Mouse (Mus musculus): Measurements from ENCODE around the gene Bpi.

Gene Bpi

DNA sequence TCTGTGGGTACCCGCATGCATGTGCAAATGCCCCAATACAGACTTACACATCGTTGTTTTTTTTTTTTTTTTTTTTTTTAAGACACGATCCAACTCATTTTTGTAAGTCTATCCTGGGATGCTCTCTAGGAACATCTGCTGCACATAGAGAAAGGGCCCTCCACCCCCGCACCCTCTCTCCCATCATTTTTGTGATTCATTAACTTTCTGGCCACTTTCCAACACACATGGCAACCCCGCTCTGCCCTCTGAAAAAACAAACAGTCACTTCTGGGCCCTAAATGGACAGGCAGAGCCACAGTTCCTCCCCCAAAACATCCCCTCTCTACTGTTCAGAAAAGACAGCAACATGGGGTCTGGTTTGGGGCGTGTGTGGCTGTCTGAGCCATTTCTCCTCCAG is 27.8 kb downstream of the Bpi start:
- no peak for DNase-seq (ENCODE audit: low spot score)

DNA sequence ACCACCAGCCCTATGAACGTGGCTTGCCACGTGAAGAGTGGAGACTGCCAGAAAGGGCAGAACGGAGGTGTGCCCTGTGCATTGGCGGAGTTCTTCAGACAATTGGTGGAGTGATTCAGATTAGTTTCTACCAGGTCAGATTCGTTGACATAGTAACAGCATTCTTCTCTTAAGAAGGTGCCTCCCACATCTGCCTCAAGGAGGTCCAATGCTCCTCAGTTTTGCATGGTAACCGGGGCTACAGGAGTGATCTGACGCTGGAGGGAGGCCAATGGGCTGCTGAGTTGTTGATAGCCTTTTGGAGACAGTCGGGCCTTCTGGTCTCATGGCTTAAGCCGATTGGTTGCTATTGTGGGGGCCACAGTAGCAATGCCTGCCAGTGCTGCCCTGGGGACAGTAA is 37.8 kb downstream of the Bpi start:
- no peak for DNase-seq (ENCODE audit: low spot score)

GRCm38 (mm10) chr2:158299203-158299602 is 41.3 kb downstream of the Bpi start:
- no peak for DNase-seq (ENCODE audit: low spot score)

DNA sequence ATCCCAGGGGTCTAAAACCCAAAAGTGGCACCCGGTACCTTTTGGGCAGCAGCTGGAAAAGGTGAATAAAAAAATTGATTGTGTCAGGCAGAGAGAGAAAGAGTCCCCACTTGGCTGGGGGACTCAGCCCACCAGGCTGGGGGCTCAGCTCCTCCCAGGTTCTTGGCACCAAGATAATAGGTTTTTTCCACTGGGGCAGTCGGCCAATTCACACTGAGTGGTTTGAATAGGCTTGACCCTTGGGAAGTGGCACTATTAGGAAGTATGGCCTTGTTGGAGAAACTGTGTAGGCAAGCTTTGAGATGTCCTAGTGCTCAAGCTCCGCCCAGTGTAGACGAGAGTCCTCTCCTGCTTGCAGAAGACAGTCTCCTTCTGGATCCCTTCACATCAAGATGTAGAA is 41.8 kb downstream of the Bpi start:
- DNase-seq (ENCODE audit: low spot score): no peak

- DNase-seq (ENCODE audit: low spot score): no peak
Measured at GRCm38 (mm10) chr2:158302807-158303206, 44.9 kb downstream of the Bpi start.

DNA sequence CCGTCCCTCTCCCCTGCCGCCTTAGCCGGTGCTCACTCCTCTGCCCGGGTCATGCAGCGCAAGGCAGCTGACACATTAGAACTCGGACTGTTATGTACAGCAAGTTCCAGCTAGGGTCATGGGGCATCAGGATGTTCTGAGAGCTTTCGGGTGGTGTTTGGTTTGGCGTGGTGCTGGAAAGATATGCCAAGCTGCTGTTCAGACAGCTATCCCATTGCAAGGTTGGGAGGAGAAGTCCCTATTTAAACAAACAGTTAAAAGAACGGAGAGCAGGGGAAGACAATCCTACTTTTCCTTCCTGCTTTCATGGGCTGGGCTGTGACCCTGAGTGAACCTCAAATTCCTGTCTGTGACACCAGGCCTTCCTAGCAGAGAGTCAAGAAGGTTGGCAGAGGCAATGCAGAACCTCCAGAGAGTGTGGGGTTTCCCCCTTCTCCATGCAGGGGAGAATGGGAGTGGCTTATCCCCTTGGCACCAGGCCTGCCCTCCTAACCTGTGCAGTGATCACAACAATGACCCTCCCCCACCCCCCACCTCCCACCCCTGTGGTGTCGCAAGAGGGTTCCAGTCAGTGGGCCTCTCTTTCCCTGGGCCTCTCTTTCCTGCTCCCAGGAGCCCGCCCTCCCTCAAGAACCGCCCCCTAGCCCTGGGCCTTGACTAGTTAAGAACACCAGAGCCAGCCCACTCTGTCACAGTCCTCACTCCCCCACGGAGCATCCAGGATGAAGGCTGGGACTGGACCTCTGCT is 48.2 kb downstream of the Bpi start, which contains the start of gene Lbp:
Gene Lbp, plus strand, starts transcription at position 546 of the 748 bp plus-strand sequence.
- peak; percentile 44 for DNase-seq (ENCODE audit: low spot score)

GRCm38 (mm10) chr2:158306696-158307049 is 48.8 kb downstream of the Bpi start:
- DNase-seq (ENCODE audit: low spot score): no peak

DNA sequence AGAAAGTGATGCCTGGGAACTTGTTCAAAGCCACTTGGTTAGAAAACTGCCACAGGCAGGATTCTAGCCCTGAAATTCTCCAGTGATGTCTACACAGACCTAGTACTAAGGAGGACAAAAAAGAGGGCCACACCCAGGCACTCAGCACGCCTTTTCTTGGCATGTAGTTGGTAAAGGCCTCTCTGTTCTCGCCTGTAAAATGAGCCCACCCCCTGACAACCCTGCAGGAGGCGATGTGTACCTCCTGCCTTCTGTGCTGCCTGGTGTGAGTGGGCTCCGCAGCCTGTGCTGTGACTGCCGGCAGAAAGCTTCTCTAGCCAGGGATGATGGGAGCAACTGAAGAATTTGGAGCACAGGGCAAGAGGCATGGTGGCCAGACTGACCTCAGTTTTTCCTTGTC is 50.4 kb downstream of the Bpi start:
- no peak for DNase-seq (ENCODE audit: low spot score)

- no peak for DNase-seq (ENCODE audit: low spot score)
Measured at GRCm38 (mm10) chr2:158313089-158313488, 55.2 kb downstream of the Bpi start.

- DNase-seq (ENCODE audit: low spot score): no peak
Measured at GRCm38 (mm10) chr2:158316371-158316770, 58.5 kb downstream of the Bpi start.

DNA sequence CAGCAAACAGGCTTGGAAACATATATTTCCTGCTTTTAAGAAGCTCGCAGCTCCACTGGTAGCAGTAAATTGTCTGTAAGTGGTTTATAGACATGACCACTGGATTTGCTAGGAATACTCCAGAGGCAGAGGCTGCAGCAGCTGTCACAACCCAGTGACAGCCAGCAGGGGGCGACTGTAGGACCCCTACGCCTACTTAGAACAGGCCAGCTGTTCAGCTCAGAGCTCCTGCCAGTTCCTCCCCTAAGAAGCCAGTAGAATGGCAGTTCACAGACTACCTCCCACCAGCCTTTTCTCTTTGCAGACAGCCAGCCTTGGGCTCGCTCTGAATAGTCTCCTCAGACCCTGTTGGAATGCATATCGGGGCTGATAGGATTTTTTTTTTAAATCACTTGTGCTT is 59.1 kb downstream of the Bpi start:
- peak; percentile 80 for DNase-seq (ENCODE audit: low spot score)

GRCm38 (mm10) chr2:158321596-158321995 is 63.7 kb downstream of the Bpi start:
- no peak for DNase-seq (ENCODE audit: low spot score)

- no peak for DNase-seq (ENCODE audit: low spot score)
Measured at GRCm38 (mm10) chr2:158322845-158323244, 65.0 kb downstream of the Bpi start.

- peak; percentile 85 for DNase-seq (ENCODE audit: low spot score)
Measured at GRCm38 (mm10) chr2:158324531-158325190, 66.8 kb downstream of the Bpi start.

GRCm38 (mm10) chr2:158325609-158326008 is 67.7 kb downstream of the Bpi start:
- DNase-seq (ENCODE audit: low spot score): no peak

Measured in embryo, embryonic 10 days (tissue).